Mouse (Mus musculus) lung, postnatal 0 days (tissue): ENCODE data around the gene Tmem108.

ENCODE experiments used
- CTCF ChIP-seq: IDR thresholded peaks from 2 replicates; pipeline ENCODE4 v1.5.1; 2016; ENCODE audit warnings: antibody characterized with exemption, mild to moderate bottlenecking
- EP300 ChIP-seq: IDR thresholded peaks from 2 replicates; pipeline ENCODE4 v1.6.1; 2016; ENCODE audit warnings: antibody characterized with exemption, mild to moderate bottlenecking, control low read depth

GRCm38 (mm10) chr9:103700240-103700639 is 61.4 kb downstream of the Tmem108 start:
- TF ChIP-seq CTCF = no peak
- TF ChIP-seq EP300 = no peak
